Mouse (Mus musculus): ENCODE measurements at regions not wholly inside any gene's neighbourhood (a gene's known extent, or its start where the extent isn't known, plus 50 kb on each side); places are given as distances from the start of the nearest gene placed in this dataset.

GRCm38 (mm10) chr7:129778842-129779421, 187.3 kb downstream of the Wdr11 start:
- no peak for ATAC-seq (replicated peaks; ENCODE audit: insufficient number of reproducible peaks, low FRiP score, low TSS enrichment)
- Histone ChIP-seq H3K9me3 (replicated peaks; ENCODE audit: control insufficient read depth, low read length) (no peaks in the 10 kb centered on the region), H3K4me3 (ENCODE audit: low read depth, low read length) (no peak overlapping the region), H3K9ac (ENCODE audit: low read depth, low read length) (no peak overlapping the region), H3K27me3 (ENCODE audit: control insufficient read depth, insufficient read depth, low read length) (no peaks in the 10 kb centered on the region), H3K27ac (ENCODE audit: low read depth, low read length) (no peak overlapping the region), H3K36me3 (ENCODE audit: control insufficient read depth, insufficient read depth, low read length) (no peaks in the 10 kb centered on the region), H3K4me1 (ENCODE audit: control insufficient read depth, insufficient read depth, low read length) (peaks cover 6% of the 10 kb centered on the region), H3K4me2 (no peak overlapping the region)
- 65% methylated on average over 13 of the region's 13 CpGs for WGBS (ENCODE audit: insufficient replicate concordance)

- Histone ChIP-seq H3K4me2 (no peak overlapping the region), H3K9me3 (replicated peaks; ENCODE audit: control insufficient read depth, low read length) (no peaks in the 10 kb centered on the region), H3K27me3 (ENCODE audit: control insufficient read depth, insufficient read depth, low read length) (no peaks in the 10 kb centered on the region), H3K4me3 (ENCODE audit: low read depth, low read length) (no peak overlapping the region), H3K4me1 (ENCODE audit: control insufficient read depth, insufficient read depth, low read length) (no peaks in the 10 kb centered on the region), H3K36me3 (ENCODE audit: control insufficient read depth, insufficient read depth, low read length) (no peaks in the 10 kb centered on the region), H3K9ac (ENCODE audit: low read depth, low read length) (no peak overlapping the region), H3K27ac (ENCODE audit: low read depth, low read length) (no peak overlapping the region)
- 70% methylated on average over 6 of the region's 6 CpGs for WGBS (ENCODE audit: insufficient replicate concordance)
- no peak for ATAC-seq (replicated peaks; ENCODE audit: insufficient number of reproducible peaks, low FRiP score, low TSS enrichment)
Measured at GRCm38 (mm10) chr7:129779939-129780338, 188.3 kb downstream of the Wdr11 start.

- no peak overlapping the region for H3K27ac ChIP-seq (ENCODE audit: low read depth, low read length)
- no peaks in the 10 kb centered on the region for H3K27me3 ChIP-seq (ENCODE audit: control insufficient read depth, insufficient read depth, low read length)
- no peak overlapping the region for H3K4me3 ChIP-seq (ENCODE audit: low read depth, low read length)
- no peaks in the 10 kb centered on the region for H3K9me3 ChIP-seq (replicated peaks; ENCODE audit: control insufficient read depth, low read length)
- WGBS (ENCODE audit: insufficient replicate concordance): 72% methylated on average over 3 of the region's 3 CpGs
- H3K36me3 ChIP-seq (ENCODE audit: control insufficient read depth, insufficient read depth, low read length): no peaks in the 10 kb centered on the region
- no peaks in the 10 kb centered on the region for H3K4me1 ChIP-seq (ENCODE audit: control insufficient read depth, insufficient read depth, low read length)
- H3K9ac ChIP-seq (ENCODE audit: low read depth, low read length): no peak overlapping the region
- ATAC-seq (replicated peaks; ENCODE audit: insufficient number of reproducible peaks, low FRiP score, low TSS enrichment): no peak
- H3K4me2 ChIP-seq: no peak overlapping the region
Measured at GRCm38 (mm10) chr7:129781756-129782155, 190.1 kb downstream of the Wdr11 start.

GRCm38 (mm10) chr7:129784966-129785365, 193.3 kb downstream of the Wdr11 start:
- H3K9ac ChIP-seq (ENCODE audit: low read depth, low read length): no peak overlapping the region
- no peaks in the 10 kb centered on the region for H3K9me3 ChIP-seq (replicated peaks; ENCODE audit: control insufficient read depth, low read length)
- no peaks in the 10 kb centered on the region for H3K36me3 ChIP-seq (ENCODE audit: control insufficient read depth, insufficient read depth, low read length)
- no peak overlapping the region for H3K4me2 ChIP-seq
- H3K4me3 ChIP-seq (ENCODE audit: low read depth, low read length): no peak overlapping the region
- WGBS (ENCODE audit: insufficient replicate concordance): 77% methylated on average over 4 of the region's 4 CpGs
- no peak for ATAC-seq (replicated peaks; ENCODE audit: insufficient number of reproducible peaks, low FRiP score, low TSS enrichment)
- no peak overlapping the region for H3K27ac ChIP-seq (ENCODE audit: low read depth, low read length)
- no peaks in the 10 kb centered on the region for H3K4me1 ChIP-seq (ENCODE audit: control insufficient read depth, insufficient read depth, low read length)
- no peaks in the 10 kb centered on the region for H3K27me3 ChIP-seq (ENCODE audit: control insufficient read depth, insufficient read depth, low read length)

- Histone ChIP-seq H3K9me3 (replicated peaks; ENCODE audit: control insufficient read depth, low read length) (no peaks in the 10 kb centered on the region), H3K36me3 (ENCODE audit: control insufficient read depth, insufficient read depth, low read length) (no peaks in the 10 kb centered on the region), H3K4me3 (ENCODE audit: low read depth, low read length) (no peak overlapping the region), H3K9ac (ENCODE audit: low read depth, low read length) (no peak overlapping the region), H3K27me3 (ENCODE audit: control insufficient read depth, insufficient read depth, low read length) (no peaks in the 10 kb centered on the region), H3K27ac (ENCODE audit: low read depth, low read length) (no peak overlapping the region), H3K4me1 (ENCODE audit: control insufficient read depth, insufficient read depth, low read length) (peaks cover 8% of the 10 kb centered on the region; the same call in 1 of the 2 replicates), H3K4me2 (no peak overlapping the region)
- 73% methylated on average over 2 of the region's 2 CpGs for WGBS (ENCODE audit: insufficient replicate concordance)
- no peak for ATAC-seq (replicated peaks; ENCODE audit: insufficient number of reproducible peaks, low FRiP score, low TSS enrichment)
Measured at GRCm38 (mm10) chr7:129787011-129787410, 195.3 kb downstream of the Wdr11 start.

- Histone ChIP-seq H3K27ac (ENCODE audit: low read depth, low read length) (no peak overlapping the region), H3K4me3 (ENCODE audit: low read depth, low read length) (no peak overlapping the region), H3K9me3 (replicated peaks; ENCODE audit: control insufficient read depth, low read length) (no peaks in the 10 kb centered on the region), H3K4me1 (ENCODE audit: control insufficient read depth, insufficient read depth, low read length) (peaks cover 8% of the 10 kb centered on the region; the same call in 1 of the 2 replicates), H3K36me3 (ENCODE audit: control insufficient read depth, insufficient read depth, low read length) (no peaks in the 10 kb centered on the region), H3K9ac (ENCODE audit: low read depth, low read length) (no peak overlapping the region), H3K4me2 (no peak overlapping the region), H3K27me3 (ENCODE audit: control insufficient read depth, insufficient read depth, low read length) (no peaks in the 10 kb centered on the region)
- ATAC-seq (replicated peaks; ENCODE audit: insufficient number of reproducible peaks, low FRiP score, low TSS enrichment): no peak
- 86% methylated on average over 2 of the region's 2 CpGs for WGBS (ENCODE audit: insufficient replicate concordance)
Measured at GRCm38 (mm10) chr7:129787736-129788135, 196.1 kb downstream of the Wdr11 start.

- H3K4me3 ChIP-seq (ENCODE audit: low read depth, low read length): no peak overlapping the region
- peaks cover 11% of the 10 kb centered on the region; the same call in 1 of the 2 replicates for H3K4me1 ChIP-seq (ENCODE audit: control insufficient read depth, insufficient read depth, low read length)
- no peak overlapping the region for H3K4me2 ChIP-seq
- no peak overlapping the region for H3K27ac ChIP-seq (ENCODE audit: low read depth, low read length)
- WGBS (ENCODE audit: insufficient replicate concordance): 45% methylated on average over 6 of the region's 6 CpGs
- H3K9ac ChIP-seq (ENCODE audit: low read depth, low read length): no peak overlapping the region
- H3K27me3 ChIP-seq (ENCODE audit: control insufficient read depth, insufficient read depth, low read length): no peaks in the 10 kb centered on the region
- H3K36me3 ChIP-seq (ENCODE audit: control insufficient read depth, insufficient read depth, low read length): no peaks in the 10 kb centered on the region
- H3K9me3 ChIP-seq (replicated peaks; ENCODE audit: control insufficient read depth, low read length): no peaks in the 10 kb centered on the region
- ATAC-seq (replicated peaks; ENCODE audit: insufficient number of reproducible peaks, low FRiP score, low TSS enrichment): no peak
Measured at GRCm38 (mm10) chr7:129789461-129789860, 197.8 kb downstream of the Wdr11 start.

GRCm38 (mm10) chr7:129790590-129791449, 199.2 kb downstream of the Wdr11 start:
- Histone ChIP-seq H3K4me3 (ENCODE audit: low read depth, low read length) (no peak overlapping the region), H3K36me3 (ENCODE audit: control insufficient read depth, insufficient read depth, low read length) (no peaks in the 10 kb centered on the region), H3K27ac (ENCODE audit: low read depth, low read length) (no peak overlapping the region), H3K27me3 (ENCODE audit: control insufficient read depth, insufficient read depth, low read length) (no peaks in the 10 kb centered on the region), H3K4me2 (no peak overlapping the region), H3K4me1 (ENCODE audit: control insufficient read depth, insufficient read depth, low read length) (peaks cover 11% of the 10 kb centered on the region; the same call in 1 of the 2 replicates), H3K9ac (ENCODE audit: low read depth, low read length) (no peak overlapping the region), H3K9me3 (replicated peaks; ENCODE audit: control insufficient read depth, low read length) (no peaks in the 10 kb centered on the region)
- 47% methylated on average over 6 of the region's 6 CpGs for WGBS (ENCODE audit: insufficient replicate concordance)
- no peak for ATAC-seq (replicated peaks; ENCODE audit: insufficient number of reproducible peaks, low FRiP score, low TSS enrichment)

All from heart, embryonic 11.5 days (tissue).